Mouse (Mus musculus) megakaryocyte, embryonic 14.5 days (primary cell): Measurements from ENCODE around the gene Slc2a2.

ENCODE experiments used
- FLI1 ChIP-seq: IDR thresholded peaks from 2 replicates; pipeline ENCODE4 v1.6.1; 2012; ENCODE audit warnings: low read length, inconsistent platforms, mixed read lengths
- GATA1 ChIP-seq: IDR thresholded peaks from 3 replicates; pipeline ENCODE4 v1.6.1; 2012; ENCODE audit warnings: mixed read lengths, low read length, inconsistent platforms, borderline replicate concordance

- TF ChIP-seq GATA1 (no peak), FLI1 (no peak)
Measured at GRCm38 (mm10) chr3:28776491-28776890, 78.8 kb downstream of the Slc2a2 start.
